ENCODE assay signal across 8 mouse cellular contexts in the genomic region with DNA sequence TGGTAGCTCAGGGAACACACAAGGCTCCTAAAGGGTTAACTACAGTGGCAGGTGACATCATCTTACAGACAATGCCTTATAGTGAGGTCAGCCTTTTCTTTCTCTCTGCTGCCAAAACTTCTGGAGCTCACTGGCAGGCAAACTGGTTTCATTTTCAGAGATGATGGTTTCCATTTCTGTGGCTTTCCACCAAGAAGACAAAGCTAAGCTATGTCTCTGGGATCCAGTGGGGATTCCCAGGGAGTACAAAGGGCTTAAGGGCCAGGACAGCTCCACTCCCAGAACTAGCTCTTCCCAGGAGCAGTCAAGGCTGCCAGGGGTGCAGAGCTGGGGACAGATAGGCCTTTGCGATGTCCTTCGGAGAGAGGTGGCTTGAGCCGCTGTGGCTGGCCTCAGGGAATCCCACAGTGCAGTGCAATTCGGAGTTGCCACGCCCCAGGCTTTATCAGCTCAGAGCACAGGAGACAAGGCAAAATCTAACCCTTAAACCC. TPM values are rescaled to one million over a fixed set of nuclear protein-coding genes. Genes with fewer than 3 reads are reported as not detected.
DNase-seq lines count a peak whose midpoint lies in the region; ATAC-seq lines count a peak whose summit lies in the region.

No protein-coding gene starts in this region.

- H3K4me3 ChIP-seq in forebrain, embryonic 11.5 days (ENCODE audit: low read depth, low read length) = no peak overlapping the region
- no peak overlapping the region for H3K4me3 ChIP-seq in intestine, embryonic 14.5 days (ENCODE audit: low read depth, low read length)

- H3K27ac ChIP-seq in forebrain, embryonic 11.5 days (ENCODE audit: low read depth, low read length) = no peak overlapping the region
- H3K27ac ChIP-seq in intestine, embryonic 14.5 days (ENCODE audit: low read depth) = peak overlapping the region; percentile 44; the same call in 1 of the 2 replicates

- H3K27me3 ChIP-seq in forebrain, embryonic 11.5 days (ENCODE audit: control insufficient read depth, insufficient read depth, low read length) = no peaks in the 10 kb centered on the region
- H3K27me3 ChIP-seq in intestine, embryonic 14.5 days (replicated peaks; ENCODE audit: control insufficient read depth, insufficient read depth, low read length) = no peaks in the 10 kb centered on the region

- no peak overlapping the region for H3K4me2 ChIP-seq in forebrain, embryonic 11.5 days (ENCODE audit: low read depth, low read length, severe bottlenecking)
- H3K4me2 ChIP-seq in intestine, embryonic 14.5 days (ENCODE audit: low read length) = 0 out of 2 replicates have a peak overlapping the region, but pooled peaks have one; percentile 15

- DNase-seq in CD4-positive, CD25-positive, alpha-beta regulatory T cell, adult 2 months (ENCODE audit: low read depth, low spot score) = peak; percentile 27
- DNase-seq in 3134 (ENCODE audit: extremely low read depth, insufficient read length, low spot score) = peak; percentile 57
- DNase-seq in forebrain, embryonic 11.5 days (ENCODE audit: low spot score) = no peak
- DNase-seq in intestine, embryonic 14.5 days (ENCODE audit: low spot score) = no peak
- no peak for DNase-seq in embryo, embryonic 9.5 days (ENCODE audit: extremely low spot score)
- DNase-seq in layer of hippocampus, postnatal 36 days = no peak
- no peak for DNase-seq in frontal cortex, postnatal 10 days (ENCODE audit: low spot score in 2 of 2)

- no peaks in the 10 kb centered on the region for H3K9me3 ChIP-seq in forebrain, embryonic 11.5 days (ENCODE audit: control insufficient read depth, low read length)
- no peaks in the 10 kb centered on the region for H3K9me3 ChIP-seq in intestine, embryonic 14.5 days (ENCODE audit: control insufficient read depth, low read length)

- H3K4me1 ChIP-seq in forebrain, embryonic 11.5 days (replicated peaks; ENCODE audit: control insufficient read depth, insufficient read depth, low read length) = peaks cover 35% of the 10 kb centered on the region
- H3K4me1 ChIP-seq in intestine, embryonic 14.5 days (replicated peaks; ENCODE audit: control insufficient read depth, insufficient read depth, low read length) = peaks cover 35% of the 10 kb centered on the region

- H3K36me3 ChIP-seq in forebrain, embryonic 11.5 days (ENCODE audit: control insufficient read depth, insufficient read depth, low read length) = no peaks in the 10 kb centered on the region; the same call in 1 of the 2 replicates
- peaks cover 22% of the 10 kb centered on the region for H3K36me3 ChIP-seq in intestine, embryonic 14.5 days (ENCODE audit: control insufficient read depth, insufficient read depth, low read length)

- WGBS in forebrain, embryonic 11.5 days = 67% methylated on average over 5 of the region's 5 CpGs
- 63% methylated on average over 5 of the region's 5 CpGs for WGBS in intestine, embryonic 14.5 days

- no peak for ATAC-seq in CD4-positive, CD25-positive, alpha-beta regulatory T cell, adult 4 months
- ATAC-seq in forebrain, embryonic 11.5 days (replicated peaks; ENCODE audit: low FRiP score) = no peak
- no peak for ATAC-seq in intestine, embryonic 14.5 days (replicated peaks; ENCODE audit: low FRiP score, low TSS enrichment, low read depth)

- 0 out of 2 replicates have a peak overlapping the region, but pooled peaks have one; percentile 12 for H3K9ac ChIP-seq in forebrain, embryonic 11.5 days (ENCODE audit: low read length)
- H3K9ac ChIP-seq in intestine, embryonic 14.5 days (ENCODE audit: low read length) = no peak overlapping the region

RNA-seq across cellular contexts. Expression of a gene that starts 23.5 kb away (rescaled TPM):
- polyA plus RNA-seq in CD4-positive, CD25-positive, alpha-beta regulatory T cell, adult 4 months (2017; shearing (Covaris generic)) = 10 to 100 TPM; 62.6 to 85.3 TPM
- polyA plus RNA-seq in forebrain, embryonic 11.5 days (2014; fragmentation: Nextera tagmentation; extraction: Ambion mirVana) = 20.4 and 24.5 TPM in 2 replicates
- 18.2 and 18.9 TPM in 2 replicates for polyA plus RNA-seq in intestine, embryonic 14.5 days (2014; fragmentation: Nextera tagmentation; extraction: Ambion mirVana)
- total RNA-seq in layer of hippocampus, postnatal 36 days (2021) = 10 to 100 TPM; 13.5 to 14.2 TPM

RNA-seq across cellular contexts. Expression of a gene that starts 26.1 kb away (rescaled TPM):
- polyA plus RNA-seq in CD4-positive, CD25-positive, alpha-beta regulatory T cell, adult 4 months (2017; shearing (Covaris generic)) = 10 to 100 TPM; 51.6 to 73.7 TPM
- 0.90 and 1.1 TPM in 2 replicates for polyA plus RNA-seq in forebrain, embryonic 11.5 days (2014; fragmentation: Nextera tagmentation; extraction: Ambion mirVana)
- polyA plus RNA-seq in intestine, embryonic 14.5 days (2014; fragmentation: Nextera tagmentation; extraction: Ambion mirVana) = 2.1 and 2.5 TPM in 2 replicates
- total RNA-seq in layer of hippocampus, postnatal 36 days (2021) = 1 to 10 TPM; 2.5 to 2.7 TPM

RNA-seq across cellular contexts. Expression of a gene that starts 42.4 kb away (rescaled TPM):
- under 1 TPM; 0.51 to 0.84 TPM for polyA plus RNA-seq in CD4-positive, CD25-positive, alpha-beta regulatory T cell, adult 4 months (2017; shearing (Covaris generic))
- 10.1 and 10.7 TPM in 2 replicates for polyA plus RNA-seq in forebrain, embryonic 11.5 days (2014; fragmentation: Nextera tagmentation; extraction: Ambion mirVana)
- 2.0 and 2.1 TPM in 2 replicates for polyA plus RNA-seq in intestine, embryonic 14.5 days (2014; fragmentation: Nextera tagmentation; extraction: Ambion mirVana)
- 1 to 10 TPM; 1.9 to 2.2 TPM for total RNA-seq in layer of hippocampus, postnatal 36 days (2021)

Comparison
In these comparisons a context has a peak if more than half of its experiments do, and no peak if none do; other contexts are left out.
1. DNase-seq: peak in CD4-positive, CD25-positive, alpha-beta regulatory T cell, adult 2 months (single experiment) and 3134 (single experiment); none in forebrain, embryonic 11.5 days (single experiment), intestine, embryonic 14.5 days (single experiment), embryo, embryonic 9.5 days (single experiment), layer of hippocampus, postnatal 36 days (0 of 2) and frontal cortex, postnatal 10 days (0 of 2).
2. RNA of a gene that starts 26.1 kb away (polyA plus RNA-seq): 51.6 to 73.7 TPM in CD4-positive, CD25-positive, alpha-beta regulatory T cell, adult 4 months; 2.1 to 2.5 TPM in intestine, embryonic 14.5 days and 0.90 to 1.1 TPM in forebrain, embryonic 11.5 days; every median in the first group is over 10 times any median in the second.